Mouse (Mus musculus) WW6 (cell line): ENCODE measurements around the gene Mospd3.

Experiments used
- DNase-seq: peaks from one replicate; pipeline ENCODE4 v3.0.0-alpha.2; 2013; ENCODE audit warnings: low read depth, low spot score

Gene Mospd3

GRCm38 (mm10) chr5:137600619-137601364 is at the start of gene Mospd3:
TSS of gene Mospd3 (minus strand) at chr5:137601058.
- peak; percentile 94 for DNase-seq

GRCm38 (mm10) chr5:137649669-137650571 is 49.1 kb upstream of the Mospd3 start:
- DNase-seq, result no peak

GRCm38 (mm10) chr5:137649251-137649650 is 48.4 kb upstream of the Mospd3 start:
- no peak for DNase-seq

GRCm38 (mm10) chr5:137647827-137648601 is 47.2 kb upstream of the Mospd3 start:
- no peak for DNase-seq

- no peak for DNase-seq
Observed at GRCm38 (mm10) chr5:137645652-137646091, 44.8 kb upstream of the Mospd3 start, which contains the start of gene Irs3. TSS of gene Irs3 (minus strand) at chr5:137645714.

- DNase-seq, result no peak
Observed at GRCm38 (mm10) chr5:137645091-137645651, 44.3 kb upstream of the Mospd3 start.

- DNase-seq, result no peak
Observed at GRCm38 (mm10) chr5:137644484-137644883, 43.6 kb upstream of the Mospd3 start.

GRCm38 (mm10) chr5:137642886-137643285 is 42.0 kb upstream of the Mospd3 start:
- no peak for DNase-seq

- DNase-seq, result peak; percentile 81
Observed at GRCm38 (mm10) chr5:137641054-137641453, 40.2 kb upstream of the Mospd3 start, which contains the start of gene Sap25. TSS of gene Sap25 (plus strand) at chr5:137641334.

- DNase-seq, result no peak
Observed at GRCm38 (mm10) chr5:137639472-137639871, 38.6 kb upstream of the Mospd3 start.

GRCm38 (mm10) chr5:137633397-137634084 is 32.7 kb upstream of the Mospd3 start:
- no peak for DNase-seq

- DNase-seq, result no peak
Observed at GRCm38 (mm10) chr5:137631591-137631990, 30.7 kb upstream of the Mospd3 start.

GRCm38 (mm10) chr5:137631171-137631570 is 30.3 kb upstream of the Mospd3 start:
- DNase-seq, result no peak

- DNase-seq, result no peak
Observed at GRCm38 (mm10) chr5:137630602-137631001, 29.7 kb upstream of the Mospd3 start.

GRCm38 (mm10) chr5:137629906-137630545 is 29.2 kb upstream of the Mospd3 start:
- no peak for DNase-seq

GRCm38 (mm10) chr5:137629306-137629721 is 28.5 kb upstream of the Mospd3 start:
- no peak for DNase-seq

GRCm38 (mm10) chr5:137628498-137629305 is 27.8 kb upstream of the Mospd3 start, which contains the start of the genes Fbxo24, Lrch4 and Gm20605:
TSS of gene Fbxo24 (minus strand) at chr5:137629002.
TSS of gene Lrch4 (plus strand) at chr5:137629121.
TSS of gene Gm20605 (plus strand) at chr5:137629175.
- peak; percentile 99 for DNase-seq

- DNase-seq, result no peak
Observed at GRCm38 (mm10) chr5:137627991-137628390, 27.1 kb upstream of the Mospd3 start.

GRCm38 (mm10) chr5:137623937-137624530 is 23.2 kb upstream of the Mospd3 start:
- no peak for DNase-seq
